Mouse (Mus musculus) hindbrain, embryonic 13.5 days (tissue): ENCODE results near the gene Cnbp. TPM values are rescaled to one million over a fixed set of nuclear protein-coding genes. Genes with fewer than 3 reads are reported as not detected.

Experiments used
- ATAC-seq: fragments of 200-750 bp; cut with Nextera tagmentation; 2 replicates; pipeline ENCODE4 v1.8.0; 2017; ENCODE audit warnings: moderate TSS enrichment; ENCODE audit not compliant: low FRiP score
- H3K27ac ChIP-seq: fragments of 300-500 bp; sonication (generic); 2 replicates; pipeline ENCODE4 v1.5.1; 2015; ENCODE audit warnings: inconsistent platforms, mild to moderate bottlenecking, moderate library complexity
- H3K27me3 ChIP-seq: fragments of 300-500 bp; sonication (generic); 2 replicates; pipeline ENCODE4 v1.6.1; 2015; ENCODE audit warnings: mild to moderate bottlenecking, inconsistent platforms
- H3K36me3 ChIP-seq: fragments of 300-500 bp; sonication (generic); 2 replicates; pipeline ENCODE4 v1.6.1; 2015; ENCODE audit warnings: mild to moderate bottlenecking, inconsistent platforms
- H3K4me1 ChIP-seq: fragments of 300-500 bp; sonication (generic); replicated peaks from 2 replicates; pipeline ENCODE4 v1.6.1; 2015; ENCODE audit warnings: inconsistent platforms
- H3K4me2 ChIP-seq: fragments of 300-500 bp; sonication (generic); 2 replicates; pipeline ENCODE4 v1.6.1; 2015; ENCODE audit warnings: inconsistent platforms, mild to moderate bottlenecking, moderate library complexity
- H3K4me3 ChIP-seq: fragments of 300-500 bp; sonication (generic); 2 replicates; pipeline ENCODE4 v1.5.1; 2015; ENCODE audit warnings: mild to moderate bottlenecking, inconsistent platforms
- H3K9ac ChIP-seq: fragments of 300-500 bp; sonication (generic); 2 replicates; pipeline ENCODE4 v1.6.1; 2015; ENCODE audit warnings: mild to moderate bottlenecking, inconsistent platforms
- H3K9me3 ChIP-seq: fragments of 300-500 bp; sonication (generic); 2 replicates; pipeline ENCODE4 v1.6.1; 2016; ENCODE audit warnings: inconsistent platforms
- WGBS: fragments of 180-500 bp; shearing (Covaris S2); methylation state at CpG from one replicate; pipeline ENCODE4 v1.1.7; 2015; 5-methylcytosine and 5-hydroxymethylcytosine counted together
- polyA plus RNA-seq: library from polyadenylated mRNA; unstranded; fragments of >200 nt; fragmentation: Nextera tagmentation; extraction: Ambion mirVana; gene quantifications from 2 replicates; pipeline ENCODE4 v1.2.1, GENCODE M21; 2015

The Cnbp gene
- polyA plus RNA-seq, 1 experiment from 2014 or later, result 604 TPM

DNA sequence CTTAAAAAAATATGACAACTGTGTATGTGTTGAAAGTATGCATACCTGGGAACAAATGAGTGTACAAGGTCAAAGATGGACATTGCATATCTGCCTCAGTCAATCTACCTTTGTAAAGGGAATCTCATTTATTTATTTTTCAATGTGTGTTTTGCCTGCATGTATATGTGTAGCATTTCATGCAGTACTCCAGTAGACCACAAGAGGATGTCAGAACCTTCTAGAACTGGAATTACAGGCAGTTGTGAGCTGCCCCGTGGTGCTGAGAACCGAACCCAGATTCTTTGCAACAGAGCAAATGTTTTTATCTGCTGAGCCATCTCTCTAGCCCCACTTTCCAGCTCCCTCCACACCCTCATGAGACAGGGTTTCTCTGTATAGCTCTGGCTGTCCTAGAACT lies 23.1 kb upstream of the Cnbp start:
- no peak overlapping the region for H3K9ac ChIP-seq

DNA sequence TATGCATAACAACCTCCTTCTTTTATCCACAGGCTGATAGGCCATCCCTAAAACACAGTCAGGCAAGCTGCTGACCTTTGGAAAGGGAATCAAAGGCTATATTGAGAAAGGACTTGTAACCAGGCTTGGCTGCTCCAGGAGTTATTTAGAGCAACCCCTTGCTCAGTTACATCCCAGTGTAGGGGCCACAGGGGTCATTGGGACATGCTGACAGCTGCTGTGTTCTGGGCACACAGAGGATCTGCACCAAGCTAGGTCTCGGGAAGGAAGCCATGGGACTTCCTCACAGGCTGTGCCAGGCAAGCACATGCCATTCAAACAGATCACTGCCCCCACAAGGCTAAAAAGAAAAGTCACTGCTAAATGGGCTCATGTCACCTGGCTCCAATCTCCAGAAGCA lies 22.2 kb upstream of the Cnbp start:
- Histone ChIP-seq H3K36me3 (no peaks in the 10 kb centered on the region), H3K4me2 (no peak overlapping the region), H3K4me1 (no peaks in the 10 kb centered on the region), H3K4me3 (no peak overlapping the region), H3K9me3 (0 out of 2 replicates have a peak, but pooled peaks cover 3% of the 10 kb centered on the region), H3K27me3 (no peaks in the 10 kb centered on the region), H3K9ac (no peak overlapping the region), H3K27ac (no peak overlapping the region)
- no peak for ATAC-seq
- 76% methylated on average over 1 of the region's 1 CpGs for WGBS

More for the DNA sequence above, 23.1 kb upstream of the Cnbp start:
- Histone ChIP-seq H3K4me1 (no peaks in the 10 kb centered on the region), H3K9me3 (0 out of 2 replicates have a peak, but pooled peaks cover 3% of the 10 kb centered on the region), H3K27ac (no peak overlapping the region), H3K36me3 (no peaks in the 10 kb centered on the region), H3K27me3 (no peaks in the 10 kb centered on the region), H3K4me2 (no peak overlapping the region), H3K4me3 (no peak overlapping the region)
- 89% methylated on average over 2 of the region's 2 CpGs for WGBS
- ATAC-seq, result no peak

DNA sequence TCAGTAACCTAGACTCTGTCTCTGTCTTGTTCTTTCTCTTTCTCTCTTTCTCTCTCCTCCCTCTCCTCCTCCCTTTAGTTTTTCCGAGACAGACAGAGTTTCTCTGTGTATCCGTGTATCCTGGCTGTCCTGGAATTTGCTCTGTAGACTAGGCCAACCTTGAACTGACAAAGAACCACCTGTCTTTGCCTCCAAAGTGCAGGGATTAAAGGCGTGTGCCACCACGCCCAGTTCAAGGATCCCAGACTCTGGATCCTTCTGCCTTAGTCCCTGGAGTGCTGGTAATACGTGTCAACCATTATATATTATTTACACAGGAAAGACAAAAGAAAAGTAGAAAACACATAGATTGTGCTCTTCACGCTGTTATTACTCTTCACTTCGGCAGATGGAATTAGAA lies 20.3 kb upstream of the Cnbp start:
- H3K27me3 ChIP-seq, result no peaks in the 10 kb centered on the region
- 0 out of 2 replicates have a peak, but pooled peaks cover 3% of the 10 kb centered on the region for H3K9me3 ChIP-seq
- ATAC-seq, result no peak
- H3K4me1 ChIP-seq, result no peaks in the 10 kb centered on the region
- no peak overlapping the region for H3K27ac ChIP-seq
- H3K4me2 ChIP-seq, result no peak overlapping the region
- H3K36me3 ChIP-seq, result no peaks in the 10 kb centered on the region
- WGBS, result 89% methylated on average over 7 of the region's 7 CpGs
- no peak overlapping the region for H3K4me3 ChIP-seq
- no peak overlapping the region for H3K9ac ChIP-seq

DNA sequence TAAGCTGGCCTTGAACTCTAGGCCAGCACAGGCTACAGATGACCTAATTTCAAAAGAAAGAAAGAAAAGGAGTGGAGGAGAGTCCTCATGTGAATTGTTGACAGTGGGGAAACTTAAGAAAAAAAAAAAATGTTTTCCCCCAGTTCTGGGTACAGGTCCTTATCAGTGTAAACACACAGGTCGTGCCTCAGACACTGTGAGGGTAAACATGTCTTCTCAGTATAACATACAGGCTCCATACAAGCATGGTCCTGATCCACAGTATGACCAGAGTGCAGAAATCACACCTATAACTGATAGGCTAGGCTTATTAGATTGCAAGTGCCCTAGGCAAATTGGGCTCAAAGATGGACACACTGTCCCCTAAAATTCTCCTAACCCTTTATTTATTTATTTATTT lies 19.5 kb upstream of the Cnbp start:
- no peak for ATAC-seq
- Histone ChIP-seq H3K9me3 (0 out of 2 replicates have a peak, but pooled peaks cover 3% of the 10 kb centered on the region), H3K36me3 (no peaks in the 10 kb centered on the region), H3K27me3 (no peaks in the 10 kb centered on the region), H3K4me1 (no peaks in the 10 kb centered on the region), H3K27ac (no peak overlapping the region), H3K4me2 (no peak overlapping the region), H3K9ac (no peak overlapping the region), H3K4me3 (no peak overlapping the region)
- WGBS, result 84% methylated on average over 1 of the region's 1 CpGs

DNA sequence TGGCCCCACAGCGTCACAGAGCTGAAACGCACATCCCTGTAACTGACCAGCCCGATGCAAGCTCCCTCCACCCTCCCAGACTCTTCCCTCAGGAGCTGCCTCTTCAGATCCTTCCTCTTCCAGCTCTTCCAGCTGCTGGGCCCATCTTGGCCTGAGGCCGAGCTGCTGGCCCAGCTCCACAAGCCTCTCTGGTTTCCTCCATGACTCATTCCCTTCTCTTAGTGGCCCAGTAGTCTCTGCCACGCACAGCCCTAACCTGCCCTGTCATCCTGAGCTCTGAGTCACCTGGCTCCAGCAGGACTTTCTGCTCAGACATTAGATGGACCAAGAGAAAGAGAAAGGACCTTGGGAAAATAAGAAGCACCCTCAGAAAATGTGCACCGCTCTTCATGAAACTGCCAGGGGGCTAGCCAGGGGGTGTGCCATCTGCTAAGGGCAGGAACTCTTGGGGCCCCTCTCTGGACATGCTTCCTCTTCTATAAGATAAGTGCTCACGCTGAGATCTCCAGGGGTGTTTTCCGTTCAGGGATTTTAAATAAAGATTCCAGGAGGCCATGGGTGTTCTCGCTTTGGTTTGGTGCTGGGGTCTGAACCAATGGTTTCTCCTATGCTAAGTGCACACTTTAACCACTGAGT lies 18.1 kb upstream of the Cnbp start:
- 83% methylated on average over 9 of the region's 9 CpGs for WGBS
- no peaks in the 10 kb centered on the region for H3K36me3 ChIP-seq
- H3K4me1 ChIP-seq, result no peaks in the 10 kb centered on the region
- H3K9me3 ChIP-seq, result no peaks in the 10 kb centered on the region
- H3K9ac ChIP-seq, result no peak overlapping the region
- no peaks in the 10 kb centered on the region for H3K27me3 ChIP-seq
- H3K27ac ChIP-seq, result no peak overlapping the region
- no peak overlapping the region for H3K4me3 ChIP-seq
- no peak for ATAC-seq
- H3K4me2 ChIP-seq, result no peak overlapping the region

DNA sequence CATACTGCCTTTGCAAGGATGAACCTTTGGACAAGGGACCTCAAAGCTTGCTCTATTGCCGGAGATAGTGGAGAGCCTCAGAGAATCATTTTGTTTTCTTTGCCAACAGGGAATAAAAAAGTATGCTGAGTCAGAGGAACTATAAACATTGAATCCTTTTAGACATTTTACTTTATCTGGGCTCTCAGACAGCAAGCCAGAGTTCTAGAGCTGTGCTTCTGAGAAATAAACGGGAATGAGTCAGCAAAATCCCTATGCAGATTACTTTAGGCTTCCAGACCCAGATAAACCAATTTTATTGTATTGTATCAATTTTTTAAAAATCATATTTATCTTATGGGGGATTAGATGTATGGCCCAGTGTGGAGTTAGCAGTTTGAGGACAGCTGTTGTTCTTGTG lies 16.4 kb upstream of the Cnbp start:
- Histone ChIP-seq H3K9ac (no peak overlapping the region), H3K27me3 (no peaks in the 10 kb centered on the region), H3K4me2 (no peak overlapping the region), H3K27ac (no peak overlapping the region), H3K9me3 (no peaks in the 10 kb centered on the region), H3K4me1 (no peaks in the 10 kb centered on the region), H3K4me3 (no peak overlapping the region), H3K36me3 (no peaks in the 10 kb centered on the region)
- no peak for ATAC-seq
- 80% methylated on average over 2 of the region's 2 CpGs for WGBS

DNA sequence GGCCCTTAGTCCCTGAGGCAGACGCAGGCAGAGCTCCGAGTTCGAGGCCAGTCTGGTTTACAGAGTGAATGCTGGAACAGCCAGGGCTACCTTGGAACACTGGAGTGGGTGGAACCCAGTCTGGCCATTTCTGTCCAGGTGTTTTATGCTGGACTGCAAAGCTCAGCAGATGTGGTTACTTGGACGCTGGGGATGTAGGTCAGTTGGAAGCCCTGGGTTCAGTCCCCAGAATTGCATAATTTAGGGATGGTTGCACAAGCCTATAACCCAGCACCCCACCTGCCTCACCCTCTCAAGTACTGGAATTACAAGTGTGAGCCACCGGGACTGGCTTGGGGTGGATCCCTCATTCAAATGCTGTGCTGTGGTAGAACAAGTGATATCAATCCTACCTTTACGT lies 15.3 kb upstream of the Cnbp start:
- no peak overlapping the region for H3K4me3 ChIP-seq
- H3K27ac ChIP-seq, result no peak overlapping the region
- H3K27me3 ChIP-seq, result no peaks in the 10 kb centered on the region
- H3K36me3 ChIP-seq, result no peaks in the 10 kb centered on the region
- 86% methylated on average over 6 of the region's 6 CpGs for WGBS
- ATAC-seq, result no peak
- H3K9me3 ChIP-seq, result no peaks in the 10 kb centered on the region
- H3K9ac ChIP-seq, result no peak overlapping the region
- H3K4me2 ChIP-seq, result no peak overlapping the region
- no peaks in the 10 kb centered on the region for H3K4me1 ChIP-seq

DNA sequence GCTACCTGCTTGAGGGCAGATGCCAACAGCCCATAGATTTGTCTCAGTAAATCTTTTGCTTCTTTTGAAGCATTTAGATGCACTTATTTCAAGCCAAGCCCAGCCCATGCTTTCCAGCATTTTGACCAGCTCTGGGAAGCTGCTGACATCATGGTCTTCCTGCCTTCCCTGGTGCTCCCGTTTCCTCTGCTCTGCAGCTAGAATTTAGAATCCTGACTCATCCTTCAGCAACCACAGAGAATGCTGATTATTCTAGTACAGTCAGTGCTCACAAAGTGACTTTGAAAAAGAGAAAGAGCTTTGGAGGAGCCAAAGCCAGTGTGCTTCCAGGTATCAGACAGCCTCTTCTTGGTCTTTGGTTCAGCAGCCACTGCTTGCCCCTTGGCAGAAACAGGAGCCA lies 6.2 kb upstream of the Cnbp start:
- Histone ChIP-seq H3K9ac (no peak overlapping the region), H3K4me1 (no peaks in the 10 kb centered on the region), H3K36me3 (no peaks in the 10 kb centered on the region), H3K27me3 (0 out of 2 replicates have a peak, but pooled peaks cover 3% of the 10 kb centered on the region), H3K27ac (no peak overlapping the region), H3K4me3 (no peak overlapping the region), H3K4me2 (no peak overlapping the region), H3K9me3 (no peaks in the 10 kb centered on the region)
- no peak for ATAC-seq
- WGBS, result 76% methylated on average over 1 of the region's 1 CpGs

DNA sequence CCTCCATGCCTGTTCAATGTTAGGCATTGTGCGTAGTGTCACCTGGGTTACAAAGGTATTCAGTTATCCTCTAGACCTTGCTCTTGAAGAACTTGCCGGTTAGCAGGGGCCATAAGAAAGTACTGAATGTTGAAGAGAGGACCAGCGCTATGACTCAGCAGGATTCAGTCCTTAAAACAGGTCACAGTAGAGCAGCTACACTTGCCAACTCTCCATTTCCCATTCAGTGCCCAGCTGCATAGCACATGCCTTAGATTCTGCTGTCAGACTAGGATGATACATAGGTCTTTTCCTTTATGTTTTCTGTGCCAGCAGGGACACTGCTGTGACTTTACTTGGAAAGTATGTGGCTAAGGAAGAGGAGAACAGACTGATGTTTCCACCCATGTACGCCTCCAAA lies 2.5 kb upstream of the Cnbp start:
- no peak for ATAC-seq
- Histone ChIP-seq H3K9me3 (no peaks in the 10 kb centered on the region), H3K36me3 (no peaks in the 10 kb centered on the region), H3K9ac (no peak overlapping the region), H3K4me1 (peaks cover 13% of the 10 kb centered on the region), H3K4me2 (no peak overlapping the region), H3K4me3 (no peak overlapping the region), H3K27me3 (0 out of 2 replicates have a peak, but pooled peaks cover 3% of the 10 kb centered on the region), H3K27ac (no peak overlapping the region)
- WGBS, result 88% methylated on average over 4 of the region's 4 CpGs

DNA sequence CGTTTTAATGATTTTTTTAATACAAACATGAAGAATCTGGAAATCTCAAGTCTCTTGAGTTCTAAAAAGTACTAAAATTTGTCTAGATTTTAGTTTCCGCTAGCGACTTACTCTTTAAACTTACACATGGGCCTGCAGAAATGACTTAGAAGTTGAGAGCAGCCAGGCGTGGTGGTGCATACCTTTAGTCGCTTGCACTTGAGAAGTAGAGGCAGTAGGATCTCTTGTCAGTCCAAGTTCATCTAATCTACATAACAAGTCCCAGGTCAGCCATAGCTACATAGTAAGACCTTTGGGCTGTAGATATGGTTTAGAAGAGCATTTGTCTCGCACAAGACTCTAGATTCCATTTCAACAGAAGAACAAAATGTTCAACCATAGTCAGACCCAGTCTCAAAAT lies 965 bp upstream of the Cnbp start:
- 87% methylated on average over 6 of the region's 6 CpGs for WGBS
- ATAC-seq, result no peak
- no peaks in the 10 kb centered on the region for H3K36me3 ChIP-seq
- H3K4me2 ChIP-seq, result no peak overlapping the region; the same call in 1 of the 2 replicates
- no peak overlapping the region for H3K9ac ChIP-seq
- H3K9me3 ChIP-seq, result no peaks in the 10 kb centered on the region
- H3K4me3 ChIP-seq, result no peak overlapping the region
- H3K27ac ChIP-seq, result no peak overlapping the region
- H3K4me1 ChIP-seq, result peaks cover 28% of the 10 kb centered on the region
- no peaks in the 10 kb centered on the region for H3K27me3 ChIP-seq

DNA sequence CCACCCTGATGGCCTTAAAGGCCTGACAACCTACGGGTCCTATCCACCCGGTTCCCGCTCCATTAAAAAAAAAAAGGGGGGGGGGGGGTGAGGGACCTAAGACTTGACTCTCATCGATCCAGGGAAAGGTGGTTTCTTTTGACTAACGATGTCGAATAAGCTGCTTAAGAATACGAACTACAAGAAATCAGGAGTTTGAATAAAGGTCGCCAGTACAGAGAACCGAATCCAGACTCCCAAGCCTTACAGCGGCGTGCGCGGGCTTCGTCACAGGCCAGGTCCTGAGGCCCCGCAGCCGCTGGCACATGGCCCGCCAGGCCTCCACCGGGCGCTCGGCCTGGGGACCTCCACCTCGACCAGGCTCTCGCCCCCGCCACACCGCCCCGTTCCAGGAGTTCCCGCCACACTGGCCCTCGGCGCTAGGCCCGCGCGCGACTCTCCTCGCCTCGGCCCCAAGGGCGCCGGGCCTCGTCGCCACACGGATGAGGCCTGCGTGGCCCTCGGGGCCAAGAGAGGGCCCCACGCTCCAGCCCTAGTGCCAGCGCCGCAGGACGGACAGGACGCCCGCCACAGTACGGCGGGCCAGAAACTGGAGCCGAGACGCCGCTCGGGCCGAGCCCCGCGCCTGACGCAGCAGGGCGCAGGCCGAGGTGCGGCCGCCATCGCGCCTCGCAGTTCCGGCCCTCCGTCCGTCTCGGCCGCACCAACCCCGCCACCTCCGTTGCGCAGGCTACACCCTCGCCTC lies 579 bp downstream of the Cnbp start:
- no peaks in the 10 kb centered on the region for H3K9me3 ChIP-seq
- peak overlapping the region; percentile 90 for H3K4me2 ChIP-seq
- WGBS, result under 1% methylated on average over 73 of the region's 73 CpGs
- H3K4me1 ChIP-seq, result peaks cover 30% of the 10 kb centered on the region
- H3K27me3 ChIP-seq, result no peaks in the 10 kb centered on the region
- peak overlapping the region; percentile 99 for H3K9ac ChIP-seq
- ATAC-seq, result peak; percentile 79
- H3K27ac ChIP-seq, result peak overlapping the region; percentile 95
- H3K4me3 ChIP-seq, result peak overlapping the region; percentile 99
- H3K36me3 ChIP-seq, result peaks cover 3% of the 10 kb centered on the region

DNA sequence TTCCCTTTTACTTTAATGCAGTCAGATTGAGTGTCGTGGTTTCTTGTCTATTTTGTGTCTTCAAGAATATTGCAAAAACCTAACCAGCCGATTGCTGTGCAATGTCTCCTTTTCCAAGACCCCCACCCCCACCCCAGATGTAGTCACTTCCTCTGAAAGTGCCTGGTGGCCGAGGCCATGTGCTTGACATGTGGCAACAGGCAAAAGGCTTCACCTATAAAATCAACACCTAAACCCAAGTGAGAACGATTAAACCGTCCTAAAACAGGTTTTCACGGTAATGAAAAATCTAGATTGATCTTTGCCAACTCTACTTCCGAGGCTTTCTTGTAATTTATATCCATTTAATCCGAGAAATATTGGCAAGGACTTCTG lies 1.1 kb downstream of the Cnbp start:
- Histone ChIP-seq H3K4me2 (peak overlapping the region; percentile 90), H3K27ac (peak overlapping the region; percentile 95), H3K9ac (peak overlapping the region; percentile 99), H3K36me3 (peaks cover 9% of the 10 kb centered on the region), H3K9me3 (no peaks in the 10 kb centered on the region), H3K4me1 (peaks cover 30% of the 10 kb centered on the region), H3K4me3 (peak overlapping the region; percentile 99), H3K27me3 (no peaks in the 10 kb centered on the region)
- no peak for ATAC-seq
- whole genome bisulfite sequencing, result 1% methylated on average over 8 of the region's 8 CpGs

DNA sequence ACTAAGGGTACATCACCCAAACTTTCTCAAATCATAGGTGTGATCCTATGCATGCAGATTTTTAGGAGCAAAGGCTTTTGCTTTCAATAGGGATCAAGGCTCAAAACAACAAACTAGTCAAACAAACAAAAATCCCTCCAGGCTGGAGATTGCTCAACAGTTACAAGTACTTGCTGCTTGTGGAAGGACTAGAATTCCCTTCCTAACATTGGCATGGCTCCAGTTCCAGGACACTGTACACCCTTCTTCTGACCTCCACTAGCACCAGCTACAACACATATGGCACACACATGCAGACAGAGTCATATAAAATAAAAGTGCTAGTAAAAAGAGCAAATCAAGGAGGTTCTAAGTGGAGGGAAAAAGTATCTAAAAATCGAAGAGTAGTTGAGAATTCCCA lies 4.1 kb downstream of the Cnbp start:
- H3K9me3 ChIP-seq, result no peaks in the 10 kb centered on the region
- WGBS, result 78% methylated on average over 1 of the region's 1 CpGs
- H3K4me3 ChIP-seq, result no peak overlapping the region

More for the DNA sequence above, 4.1 kb downstream of the Cnbp start:
- H3K27me3 ChIP-seq, result no peaks in the 10 kb centered on the region
- peaks cover 36% of the 10 kb centered on the region for H3K36me3 ChIP-seq
- H3K4me2 ChIP-seq, result no peak overlapping the region
- no peak for ATAC-seq
- H3K9ac ChIP-seq, result no peak overlapping the region
- H3K27ac ChIP-seq, result no peak overlapping the region
- peaks cover 30% of the 10 kb centered on the region for H3K4me1 ChIP-seq
